Mouse (Mus musculus): Measurements from ENCODE around the gene Fgg. TPM values are rescaled to one million over a fixed set of nuclear protein-coding genes. Genes with fewer than 3 reads are reported as not detected.

Fgg gene
- polyA plus RNA-seq, 1 experiment from 2014 or later = not detected

GRCm38 (mm10) chr3:83030331-83030730 is 22.8 kb downstream of the Fgg start:
- H3K4me3 ChIP-seq = no peak overlapping the region
- H3K4me1 ChIP-seq (replicated peaks) = peaks cover 6% of the 10 kb centered on the region; the same call in 1 of the 2 replicates
- WGBS = 86% methylated on average over 4 of the region's 4 CpGs
- H3K36me3 ChIP-seq = no peaks in the 10 kb centered on the region
- ATAC-seq (ENCODE audit: low FRiP score) = no peak
- H3K9ac ChIP-seq = no peak overlapping the region
- H3K27ac ChIP-seq = no peak overlapping the region
- no peaks in the 10 kb centered on the region for H3K27me3 ChIP-seq
- H3K4me2 ChIP-seq = no peak overlapping the region
- no peaks in the 10 kb centered on the region for H3K9me3 ChIP-seq

- no peaks in the 10 kb centered on the region for H3K27me3 ChIP-seq
- H3K4me2 ChIP-seq = peak overlapping the region; percentile 29
- peaks cover 6% of the 10 kb centered on the region; the same call in 1 of the 2 replicates for H3K4me1 ChIP-seq (replicated peaks)
- H3K9ac ChIP-seq = no peak overlapping the region
- H3K27ac ChIP-seq = no peak overlapping the region
- H3K4me3 ChIP-seq = peak overlapping the region; percentile 11
- WGBS = 45% methylated on average over 13 of the region's 13 CpGs
- H3K9me3 ChIP-seq = no peaks in the 10 kb centered on the region
- no peaks in the 10 kb centered on the region for H3K36me3 ChIP-seq
- 0 out of 2 replicates have a peak, but pooled peaks have one; percentile 28 for ATAC-seq (ENCODE audit: low FRiP score)
Measured at GRCm38 (mm10) chr3:83032746-83033308, 25.3 kb downstream of the Fgg start.

GRCm38 (mm10) chr3:83033801-83034200 is 26.3 kb downstream of the Fgg start:
- 90% methylated on average over 8 of the region's 8 CpGs for WGBS

GRCm38 (mm10) chr3:83038865-83039264 is 31.3 kb downstream of the Fgg start:
- Histone ChIP-seq H3K4me3 (no peak overlapping the region), H3K27me3 (no peaks in the 10 kb centered on the region), H3K9ac (no peak overlapping the region), H3K4me2 (no peak overlapping the region), H3K4me1 (replicated peaks) (no peaks in the 10 kb centered on the region), H3K36me3 (no peaks in the 10 kb centered on the region), H3K27ac (no peak overlapping the region), H3K9me3 (no peaks in the 10 kb centered on the region)
- 87% methylated on average over 2 of the region's 2 CpGs for WGBS
- ATAC-seq (ENCODE audit: low FRiP score) = no peak

More at GRCm38 (mm10) chr3:83033801-83034200, 26.3 kb downstream of the Fgg start:
- no peaks in the 10 kb centered on the region for H3K36me3 ChIP-seq
- H3K4me1 ChIP-seq (replicated peaks) = peaks cover 6% of the 10 kb centered on the region; the same call in 1 of the 2 replicates
- H3K27ac ChIP-seq = no peak overlapping the region
- no peak overlapping the region for H3K9ac ChIP-seq
- H3K9me3 ChIP-seq = no peaks in the 10 kb centered on the region
- H3K4me3 ChIP-seq = no peak overlapping the region
- H3K4me2 ChIP-seq = no peak overlapping the region
- no peak for ATAC-seq (ENCODE audit: low FRiP score)
- H3K27me3 ChIP-seq = no peaks in the 10 kb centered on the region

- no peak overlapping the region for H3K9ac ChIP-seq
- no peaks in the 10 kb centered on the region for H3K36me3 ChIP-seq
- no peak overlapping the region for H3K27ac ChIP-seq
- no peaks in the 10 kb centered on the region for H3K27me3 ChIP-seq
- no peak overlapping the region for H3K4me3 ChIP-seq
- H3K9me3 ChIP-seq = no peaks in the 10 kb centered on the region
- H3K4me2 ChIP-seq = no peak overlapping the region
- WGBS = 84% methylated on average over 4 of the region's 4 CpGs
- no peak for ATAC-seq (ENCODE audit: low FRiP score)
- H3K4me1 ChIP-seq (replicated peaks) = no peaks in the 10 kb centered on the region
Measured at GRCm38 (mm10) chr3:83039666-83040065, 32.1 kb downstream of the Fgg start.

- Histone ChIP-seq H3K4me3 (no peak overlapping the region), H3K4me1 (replicated peaks) (no peaks in the 10 kb centered on the region), H3K27me3 (no peaks in the 10 kb centered on the region), H3K4me2 (no peak overlapping the region), H3K9ac (no peak overlapping the region), H3K27ac (no peak overlapping the region), H3K36me3 (no peaks in the 10 kb centered on the region), H3K9me3 (no peaks in the 10 kb centered on the region)
- WGBS = 93% methylated on average over 5 of the region's 5 CpGs
- ATAC-seq (ENCODE audit: low FRiP score) = no peak
Measured at GRCm38 (mm10) chr3:83042451-83042850, 34.9 kb downstream of the Fgg start.

GRCm38 (mm10) chr3:83046649-83047048 is 39.1 kb downstream of the Fgg start:
- Histone ChIP-seq H3K9me3 (no peaks in the 10 kb centered on the region), H3K9ac (no peak overlapping the region), H3K36me3 (no peaks in the 10 kb centered on the region), H3K4me3 (no peak overlapping the region), H3K4me2 (no peak overlapping the region), H3K27me3 (no peaks in the 10 kb centered on the region), H3K4me1 (replicated peaks) (no peaks in the 10 kb centered on the region), H3K27ac (no peak overlapping the region)
- ATAC-seq (ENCODE audit: low FRiP score) = no peak
- 85% methylated on average over 11 of the region's 11 CpGs for WGBS

GRCm38 (mm10) chr3:83049680-83050079 is 42.2 kb downstream of the Fgg start, which contains the start of gene Fgb:
Gene Fgb, minus strand, starts transcription at chr3:83049863.
- H3K36me3 ChIP-seq = no peaks in the 10 kb centered on the region
- no peak within 1 kb of the TSS for H3K4me2 ChIP-seq
- H3K9me3 ChIP-seq = no peaks in the 10 kb centered on the region
- WGBS = 72% methylated on average over 8 of the region's 8 CpGs
- no peak for ATAC-seq (ENCODE audit: low FRiP score)
- H3K27ac ChIP-seq = no peak within 1 kb of the TSS
- H3K27me3 ChIP-seq = no peaks in the 10 kb centered on the region
- no peaks in the 10 kb centered on the region for H3K4me1 ChIP-seq (replicated peaks)
- no peak within 1 kb of the TSS for H3K4me3 ChIP-seq
- no peak within 1 kb of the TSS for H3K9ac ChIP-seq

GRCm38 (mm10) chr3:83050661-83051060 is 43.1 kb downstream of the Fgg start:
- Histone ChIP-seq H3K27ac (no peak overlapping the region), H3K9ac (no peak overlapping the region), H3K4me1 (replicated peaks) (no peaks in the 10 kb centered on the region), H3K36me3 (no peaks in the 10 kb centered on the region), H3K4me2 (no peak overlapping the region), H3K27me3 (no peaks in the 10 kb centered on the region), H3K9me3 (no peaks in the 10 kb centered on the region), H3K4me3 (no peak overlapping the region)
- ATAC-seq (ENCODE audit: low FRiP score) = no peak
- 78% methylated on average over 5 of the region's 5 CpGs for WGBS

GRCm38 (mm10) chr3:83052102-83052501 is 44.6 kb downstream of the Fgg start:
- Histone ChIP-seq H3K27me3 (no peaks in the 10 kb centered on the region), H3K4me2 (no peak overlapping the region), H3K4me3 (no peak overlapping the region), H3K9me3 (no peaks in the 10 kb centered on the region), H3K9ac (no peak overlapping the region), H3K4me1 (replicated peaks) (peaks cover 13% of the 10 kb centered on the region), H3K36me3 (peaks cover 1% of the 10 kb centered on the region), H3K27ac (no peak overlapping the region)
- WGBS = 84% methylated on average over 5 of the region's 5 CpGs
- no peak for ATAC-seq (ENCODE audit: low FRiP score)

GRCm38 (mm10) chr3:83053126-83053525 is 45.6 kb downstream of the Fgg start:
- H3K4me1 ChIP-seq (replicated peaks) = peaks cover 14% of the 10 kb centered on the region
- H3K9ac ChIP-seq = no peak overlapping the region
- peaks cover 10% of the 10 kb centered on the region for H3K36me3 ChIP-seq
- H3K4me3 ChIP-seq = no peak overlapping the region
- H3K4me2 ChIP-seq = no peak overlapping the region
- no peaks in the 10 kb centered on the region for H3K9me3 ChIP-seq
- no peaks in the 10 kb centered on the region for H3K27me3 ChIP-seq
- WGBS = 92% methylated on average over 7 of the region's 7 CpGs
- ATAC-seq (ENCODE audit: low FRiP score) = no peak
- H3K27ac ChIP-seq = no peak overlapping the region

GRCm38 (mm10) chr3:83053758-83054157 is 46.2 kb downstream of the Fgg start:
- H3K9me3 ChIP-seq = no peaks in the 10 kb centered on the region
- H3K36me3 ChIP-seq = peaks cover 16% of the 10 kb centered on the region
- no peak overlapping the region for H3K4me3 ChIP-seq
- WGBS = 37% methylated on average over 10 of the region's 10 CpGs
- H3K9ac ChIP-seq = no peak overlapping the region
- no peak overlapping the region for H3K27ac ChIP-seq
- H3K27me3 ChIP-seq = no peaks in the 10 kb centered on the region
- ATAC-seq (ENCODE audit: low FRiP score) = no peak
- no peak overlapping the region for H3K4me2 ChIP-seq
- peaks cover 14% of the 10 kb centered on the region for H3K4me1 ChIP-seq (replicated peaks)

GRCm38 (mm10) chr3:83054759-83055158 is 47.2 kb downstream of the Fgg start:
- H3K4me2 ChIP-seq = peak overlapping the region; percentile 45
- H3K27ac ChIP-seq = no peak overlapping the region
- no peak overlapping the region for H3K9ac ChIP-seq
- H3K9me3 ChIP-seq = no peaks in the 10 kb centered on the region
- peaks cover 14% of the 10 kb centered on the region for H3K4me1 ChIP-seq (replicated peaks)
- H3K27me3 ChIP-seq = no peaks in the 10 kb centered on the region
- ATAC-seq (ENCODE audit: low FRiP score) = no peak
- H3K36me3 ChIP-seq = peaks cover 26% of the 10 kb centered on the region
- peak overlapping the region; percentile 81 for H3K4me3 ChIP-seq
- WGBS = 37% methylated on average over 13 of the region's 13 CpGs

Data from hindbrain, embryonic 13.5 days (tissue).